Mouse (Mus musculus) myocyte (in vitro differentiated cells): Measurements from ENCODE around the gene Efcab11. TPM values are rescaled to one million over a fixed set of nuclear protein-coding genes. Genes with fewer than 3 reads are reported as not detected.

Experiments
- H3K27me3 ChIP-seq: one replicate; pipeline ENCODE4 v1.6.1; 2011; ENCODE audit not compliant: control insufficient read depth, insufficient read depth, insufficient read length
- H3K36me3 ChIP-seq: one replicate; pipeline ENCODE4 v1.6.1; 2011; ENCODE audit not compliant: control insufficient read depth, insufficient read depth
- H3K4me2 ChIP-seq: one replicate; pipeline ENCODE4 v1.6.1; 2011; ENCODE audit warnings: low read depth, control low read depth
- H3K4me3 ChIP-seq: one replicate; pipeline ENCODE4 v1.5.1; 2011; ENCODE audit warnings: mild to moderate bottlenecking, control low read depth, moderate library complexity
- H3K79me2 ChIP-seq: one replicate; pipeline ENCODE4 v1.6.1; 2011; ENCODE audit not compliant: control insufficient read depth, insufficient read depth
- H3ac ChIP-seq: one replicate; pipeline ENCODE4 v1.6.1; 2011; ENCODE audit not compliant: control insufficient read depth, insufficient read length
- CEBPB ChIP-seq: IDR thresholded peaks from 2 replicates; pipeline ENCODE4 v1.6.1; 2011; ENCODE audit warnings: mild to moderate bottlenecking, moderate library complexity; ENCODE audit not compliant: poor library complexity, insufficient read depth, severe bottlenecking
- E2F4 ChIP-seq: IDR thresholded peaks from one replicate; pipeline ENCODE4 v1.6.1; 2011; ENCODE audit warnings: mild to moderate bottlenecking, control low read depth, moderate library complexity; ENCODE audit not compliant: insufficient read depth
- MAX ChIP-seq: IDR thresholded peaks from one replicate; pipeline ENCODE4 v1.6.1; 2011; ENCODE audit warnings: low read depth, mild to moderate bottlenecking, control low read depth
- MYOD1 ChIP-seq, 3 experiments: IDR thresholded peaks; one replicate each; pipeline ENCODE4 v1.6.1; 2011; ENCODE audit warnings: control low read depth in 2 of 3, low read depth in 2 of 3, mild to moderate bottlenecking in 2 of 3, moderate library complexity in 1 of 3; ENCODE audit not compliant: insufficient read length in 2 of 3, control insufficient read depth in 1 of 3
- MYOG ChIP-seq, 3 experiments: IDR thresholded peaks; one replicate each; pipeline ENCODE4 v1.6.1; 2011; ENCODE audit warnings: control low read depth in 2 of 3, low read depth in 2 of 3, mild to moderate bottlenecking in 2 of 3; ENCODE audit not compliant: insufficient read length in 2 of 3, control insufficient read depth in 1 of 3, insufficient read depth in 1 of 3
- POLR2A ChIP-seq: IDR thresholded peaks from one replicate; pipeline ENCODE4 v1.6.1; 2011; ENCODE audit warnings: low read depth, mild to moderate bottlenecking, control low read depth, moderate library complexity; ENCODE audit not compliant: insufficient read length
- POLR2AphosphoS2 ChIP-seq: IDR thresholded peaks from one replicate; pipeline ENCODE4 v1.6.1; 2011; ENCODE audit warnings: low read depth, control low read depth; ENCODE audit not compliant: insufficient read length
- REST ChIP-seq: IDR thresholded peaks from one replicate; pipeline ENCODE4 v1.6.1; 2011; ENCODE audit warnings: mild to moderate bottlenecking, control low read depth, moderate library complexity; ENCODE audit not compliant: insufficient read depth, insufficient read length
- SRF ChIP-seq: IDR thresholded peaks from one replicate; pipeline ENCODE4 v1.6.1; 2011; ENCODE audit warnings: low read depth; ENCODE audit not compliant: control insufficient read depth, insufficient read length
- TCF12 ChIP-seq: IDR thresholded peaks from one replicate; pipeline ENCODE4 v1.6.1; 2011; ENCODE audit warnings: mild to moderate bottlenecking, control low read depth; ENCODE audit not compliant: poor library complexity, insufficient read depth, severe bottlenecking
- TCF3 ChIP-seq: IDR thresholded peaks from one replicate; pipeline ENCODE4 v1.6.1; 2011; ENCODE audit warnings: low read depth, control low read depth; ENCODE audit not compliant: insufficient read length
- USF1 ChIP-seq: IDR thresholded peaks from one replicate; pipeline ENCODE4 v1.6.1; 2011; ENCODE audit warnings: low read depth, mild to moderate bottlenecking, control low read depth, moderate library complexity
- polyA plus RNA-seq: library from polyadenylated mRNA; unstranded; fragments of >200 nt; fragmentation: generic; extraction: Trizol; gene quantifications from one replicate; pipeline ENCODE4 v1.2.1, GENCODE M21; 2012; ENCODE audit warnings: missing spikeins

Gene Efcab11
- polyA plus RNA-seq: 3.5 TPM

DNA sequence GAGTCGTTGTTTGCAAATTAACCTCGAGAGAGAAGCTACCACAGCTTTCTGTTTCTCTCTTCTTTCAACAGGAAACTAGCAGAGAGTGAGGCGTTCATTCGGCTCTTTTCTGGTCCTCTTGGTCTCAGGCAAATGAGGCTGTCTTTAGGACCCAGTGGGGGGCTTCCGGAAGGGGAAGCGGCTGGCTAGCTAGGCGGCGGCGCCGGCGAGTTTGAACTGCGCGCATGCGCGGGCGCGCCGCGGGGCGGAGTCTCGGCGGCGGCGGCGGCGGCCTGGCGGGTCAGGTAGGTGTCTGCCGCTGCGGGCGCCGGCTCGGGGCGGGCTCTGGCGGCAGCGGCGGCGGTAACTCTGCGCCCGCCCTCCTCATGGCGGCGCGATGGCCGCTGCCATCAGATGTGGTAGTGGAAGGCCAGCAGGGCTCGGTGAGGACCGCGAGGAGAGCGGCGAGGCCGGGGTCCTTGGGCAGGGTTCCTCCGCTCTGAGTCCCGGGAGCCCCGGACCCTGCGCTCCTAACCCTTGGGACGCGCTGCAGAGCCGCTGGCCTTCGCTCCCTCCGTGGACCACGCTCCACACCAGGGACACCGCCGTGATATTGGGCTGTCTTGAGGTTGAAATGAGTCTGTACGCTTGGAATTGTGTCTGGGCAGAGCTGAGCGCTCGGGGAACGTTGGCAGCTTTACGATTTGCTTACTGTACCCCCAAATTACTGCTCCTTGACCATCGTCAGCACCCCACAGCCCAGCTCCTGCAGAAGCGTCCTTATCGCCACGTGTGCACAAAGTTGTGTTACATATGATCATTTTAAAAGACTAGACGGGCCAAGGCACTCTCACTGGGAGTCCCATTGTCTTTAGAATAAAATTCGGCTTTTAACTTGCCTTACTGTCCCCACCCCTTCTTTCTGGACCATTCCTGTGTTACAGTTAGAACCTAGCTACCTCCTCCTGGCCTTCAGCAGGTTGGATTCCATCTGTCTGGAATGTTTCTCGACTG is at the start of gene Efcab11, which contains the start of gene Tdp1:
Gene Efcab11, minus strand, starts transcription at position 171 of the 993 bp plus-strand sequence.
Gene Tdp1, plus strand, starts transcription at position 249 of the 993 bp plus-strand sequence.
- Histone ChIP-seq H3K27me3 (no peaks in the 10 kb centered on the region), H3K4me3 (peak within 1 kb of the TSS; percentile 81), H3ac (peak within 1 kb of the TSS; percentile 62), H3K36me3 (no peaks in the 10 kb centered on the region), H3K4me2 (peak within 1 kb of the TSS; percentile 92), H3K79me2 (no peaks in the 10 kb centered on the region)
- TF ChIP-seq REST (no peak), POLR2AphosphoS2 (peak; percentile 41), POLR2A (peak; percentile 82), USF1 (no peak), MAX (no peak), MYOD1 (IDR thresholded peaks at IDR 0.05; ENCODE audit: control insufficient read depth in 1 of 3, insufficient read length in 2 of 3, low read depth in 2 of 3) (no peak), E2F4 (peak; percentile 88)

DNA sequence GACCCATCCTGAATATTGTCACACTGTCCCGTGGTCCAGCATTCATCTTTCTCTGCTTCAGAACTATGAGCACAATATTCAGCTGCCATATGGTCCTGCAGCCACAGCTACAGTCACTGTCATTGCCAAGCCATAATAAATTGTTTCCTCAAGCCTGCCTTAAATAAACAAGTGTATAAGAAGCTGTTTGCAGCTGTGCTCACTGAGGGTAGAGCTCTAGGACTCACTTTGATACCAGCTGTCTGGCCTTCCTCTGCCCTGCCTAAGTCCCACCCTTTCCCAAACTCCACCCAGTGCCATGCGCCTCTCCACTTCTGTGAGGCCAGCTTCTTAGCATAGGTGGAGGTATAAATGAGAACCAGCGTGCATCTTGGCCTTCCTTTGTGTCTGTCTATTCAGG is 49.4 kb upstream of the Efcab11 start:
- Histone ChIP-seq H3K79me2 (no peaks in the 10 kb centered on the region), H3ac (no peak overlapping the region), H3K36me3 (peaks cover 5% of the 10 kb centered on the region), H3K4me2 (no peak overlapping the region), H3K4me3 (no peak overlapping the region), H3K27me3 (no peaks in the 10 kb centered on the region)
- TF ChIP-seq USF1: no peak
- peak in 1 of 3 experiments; percentile 45 for TF ChIP-seq MYOD1 (IDR thresholded peaks at IDR 0.05; ENCODE audit: control insufficient read depth in 1 of 3, insufficient read length in 2 of 3, low read depth in 2 of 3)
- peak in 2 of 3 experiments; percentile 38 to 63 for TF ChIP-seq MYOG (IDR thresholded peaks at IDR 0.05; ENCODE audit: control insufficient read depth in 1 of 3, insufficient read depth in 1 of 3, insufficient read length in 2 of 3, low read depth in 2 of 3)
- TF ChIP-seq TCF12: no peak
- TF ChIP-seq MAX: no peak
- no peak for TF ChIP-seq CEBPB
- TF ChIP-seq POLR2A: no peak

DNA sequence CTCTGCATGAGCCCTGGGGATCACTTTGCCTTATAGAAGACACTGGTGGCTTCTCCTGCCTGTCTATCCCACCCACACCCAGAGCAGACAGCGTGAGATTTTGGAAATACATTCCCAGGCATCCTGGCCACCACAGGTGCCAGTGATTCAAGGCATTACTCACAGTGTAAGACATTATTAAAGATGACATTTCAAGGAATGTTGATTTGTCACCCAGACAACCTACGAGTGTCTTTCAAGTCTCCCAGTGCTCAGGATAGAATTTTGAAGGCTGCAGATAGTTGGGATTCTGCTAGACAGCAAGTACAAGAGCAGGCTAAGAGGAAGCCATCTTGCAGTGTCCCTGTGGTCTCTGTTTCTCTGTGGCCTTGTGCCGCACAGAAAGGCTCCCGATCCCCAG is 48.0 kb upstream of the Efcab11 start:
- TF ChIP-seq CEBPB (no peak), MYOD1 (IDR thresholded peaks at IDR 0.05; ENCODE audit: control insufficient read depth in 1 of 3, insufficient read length in 2 of 3, low read depth in 2 of 3) (peak in 1 of 3 experiments; percentile 21), USF1 (no peak)
- no peaks in the 10 kb centered on the region for H3K27me3 ChIP-seq
- H3K4me2 ChIP-seq: no peak overlapping the region
- H3K79me2 ChIP-seq: no peaks in the 10 kb centered on the region
- peaks cover 5% of the 10 kb centered on the region for H3K36me3 ChIP-seq
- H3K4me3 ChIP-seq: no peak overlapping the region
- no peak overlapping the region for H3ac ChIP-seq

DNA sequence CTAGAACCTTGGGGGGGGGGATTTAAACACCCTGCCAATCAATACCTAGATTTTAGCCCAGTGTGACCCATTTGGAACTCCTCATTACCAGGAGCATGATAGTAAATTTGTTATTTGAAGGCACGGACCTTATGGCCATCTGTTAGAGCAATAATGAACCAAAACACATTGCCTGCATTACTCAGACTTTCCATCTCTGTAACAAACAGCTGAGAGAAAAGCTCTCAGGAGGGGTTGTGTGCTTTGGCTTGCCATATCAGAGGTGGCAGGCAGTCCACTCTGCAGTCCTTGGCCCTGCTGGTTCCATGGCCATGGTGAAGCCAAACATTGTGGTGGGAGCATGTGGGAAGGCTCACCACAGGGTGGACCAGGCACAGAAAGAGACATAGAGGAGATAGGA is 44.9 kb upstream of the Efcab11 start:
- Histone ChIP-seq H3K27me3 (no peaks in the 10 kb centered on the region), H3K4me2 (no peak overlapping the region), H3K36me3 (no peaks in the 10 kb centered on the region), H3K4me3 (no peak overlapping the region), H3K79me2 (no peaks in the 10 kb centered on the region), H3ac (no peak overlapping the region)
- no peak for TF ChIP-seq POLR2AphosphoS2
- TF ChIP-seq TCF12: no peak
- no peak for TF ChIP-seq TCF3
- TF ChIP-seq REST: no peak
- no peak for TF ChIP-seq CEBPB
- no peak for TF ChIP-seq SRF
- no peak for TF ChIP-seq E2F4
- TF ChIP-seq MAX: no peak
- no peak for TF ChIP-seq MYOD1 (IDR thresholded peaks at IDR 0.05; ENCODE audit: control insufficient read depth in 1 of 3, insufficient read length in 2 of 3, low read depth in 2 of 3)

DNA sequence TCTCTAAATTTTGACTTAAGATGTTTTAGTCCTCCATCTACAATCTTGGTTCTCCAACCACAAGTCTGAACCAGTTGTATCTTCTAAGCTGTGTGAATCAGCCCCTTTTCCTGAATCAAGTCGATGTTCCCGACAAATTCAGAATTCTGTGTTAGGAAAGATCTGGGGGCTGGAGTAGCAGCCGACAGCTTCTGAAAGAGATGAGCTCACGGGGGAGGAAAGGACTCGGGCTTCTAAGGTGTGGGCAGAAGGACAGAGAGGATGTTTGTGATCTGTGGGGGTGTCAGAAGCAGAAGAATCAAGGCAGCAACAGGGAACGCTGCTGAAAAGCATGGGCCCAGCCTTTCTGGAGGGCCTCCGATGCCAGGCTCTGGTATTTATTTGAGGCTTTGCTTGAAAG is 44.1 kb upstream of the Efcab11 start:
- no peak overlapping the region for H3K4me3 ChIP-seq
- no peaks in the 10 kb centered on the region for H3K36me3 ChIP-seq
- H3ac ChIP-seq: no peak overlapping the region
- no peak for TF ChIP-seq CEBPB
- TF ChIP-seq POLR2A: no peak
- TF ChIP-seq SRF: no peak
- TF ChIP-seq REST: no peak
- no peaks in the 10 kb centered on the region for H3K79me2 ChIP-seq
- H3K27me3 ChIP-seq: no peaks in the 10 kb centered on the region
- H3K4me2 ChIP-seq: no peak overlapping the region

DNA sequence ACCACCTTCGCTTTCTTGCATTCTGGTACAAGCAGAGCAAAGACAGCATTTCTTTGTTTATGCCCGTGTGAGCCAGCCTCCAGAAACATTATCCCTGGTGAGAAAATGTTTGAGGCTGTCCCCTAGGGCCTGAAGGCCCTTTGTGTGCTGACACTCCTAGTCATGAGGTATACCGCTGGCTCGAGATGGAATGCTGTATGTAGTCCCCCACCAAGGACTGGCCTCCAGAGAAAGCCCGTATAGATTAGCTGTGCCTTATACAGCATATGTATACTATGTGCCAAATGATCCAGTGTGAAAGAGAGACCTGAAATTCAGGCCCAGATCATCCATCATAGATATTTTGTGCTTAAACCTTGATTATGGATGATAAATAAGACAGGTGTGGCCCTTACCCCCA is 39.5 kb upstream of the Efcab11 start:
- no peak overlapping the region for H3ac ChIP-seq
- no peaks in the 10 kb centered on the region for H3K79me2 ChIP-seq
- no peak for TF ChIP-seq TCF3
- no peak for TF ChIP-seq TCF12
- no peak for TF ChIP-seq E2F4
- no peak for TF ChIP-seq USF1
- no peak for TF ChIP-seq REST
- TF ChIP-seq MYOD1 (IDR thresholded peaks at IDR 0.05; ENCODE audit: control insufficient read depth in 1 of 3, insufficient read length in 2 of 3, low read depth in 2 of 3): no peak
- TF ChIP-seq SRF: no peak
- no peak for TF ChIP-seq MYOG (IDR thresholded peaks at IDR 0.05; ENCODE audit: control insufficient read depth in 1 of 3, insufficient read depth in 1 of 3, insufficient read length in 2 of 3, low read depth in 2 of 3)
- no peak for TF ChIP-seq POLR2AphosphoS2
- no peak for TF ChIP-seq CEBPB
- TF ChIP-seq MAX: no peak
- TF ChIP-seq POLR2A: no peak
- no peak overlapping the region for H3K4me3 ChIP-seq
- no peaks in the 10 kb centered on the region for H3K27me3 ChIP-seq
- no peak overlapping the region for H3K4me2 ChIP-seq
- H3K36me3 ChIP-seq: no peaks in the 10 kb centered on the region
